Mouse (Mus musculus) liver, adult 10 weeks (tissue): ENCODE measurements around the gene Lnp1. TPM values are rescaled to one million over a fixed set of nuclear protein-coding genes. Genes with fewer than 3 reads are reported as not detected.

Source experiments
- polyA plus RNA-seq: library from polyadenylated mRNA; stranded (reverse); fragments of 350-450 nt; fragmentation: Illumina TruSeq; extraction: RNeasy Lipid Tissue Mini Kit (QIAGEN cat#74804); gene quantifications from one replicate; pipeline ENCODE4 v1.2.3, GENCODE M21; 2014; ENCODE audit warnings: low read depth, low replicate concordance

The Lnp1 gene
- not detected for polyA plus RNA-seq

GRCm38 (mm10) chr16:56928023-56928422, at the start of gene Lnp1:
TSS of gene Lnp1 (minus strand) at chr16:56928061.

GRCm38 (mm10) chr16:56885824-56886615, 41.8 kb downstream of the Lnp1 start, which contains the start of gene Tmem45a:
TSS of gene Tmem45a (minus strand) at chr16:56886166.

Other genes with a start within 250 kb of the Lnp1 start
- gene Tfg, start 210.6 kb downstream of the Lnp1 start, polyA plus RNA-seq: 173 TPM
- gene Adgrg7, start 132.2 kb downstream of the Lnp1 start, polyA plus RNA-seq: 0.45 TPM
- gene Tmem45a, start 41.9 kb downstream of the Lnp1 start, polyA plus RNA-seq: 1.9 TPM
- gene Tmem45a2, start 143.3 kb upstream of the Lnp1 start, polyA plus RNA-seq: not detected
- 117 TPM for gene Tomm70a, start 193.6 kb upstream of the Lnp1 start, polyA plus RNA-seq
- gene Nit2, start 239.3 kb upstream of the Lnp1 start, polyA plus RNA-seq: 474 TPM